Mouse (Mus musculus): ENCODE results near the gene Xpot.

DNA sequence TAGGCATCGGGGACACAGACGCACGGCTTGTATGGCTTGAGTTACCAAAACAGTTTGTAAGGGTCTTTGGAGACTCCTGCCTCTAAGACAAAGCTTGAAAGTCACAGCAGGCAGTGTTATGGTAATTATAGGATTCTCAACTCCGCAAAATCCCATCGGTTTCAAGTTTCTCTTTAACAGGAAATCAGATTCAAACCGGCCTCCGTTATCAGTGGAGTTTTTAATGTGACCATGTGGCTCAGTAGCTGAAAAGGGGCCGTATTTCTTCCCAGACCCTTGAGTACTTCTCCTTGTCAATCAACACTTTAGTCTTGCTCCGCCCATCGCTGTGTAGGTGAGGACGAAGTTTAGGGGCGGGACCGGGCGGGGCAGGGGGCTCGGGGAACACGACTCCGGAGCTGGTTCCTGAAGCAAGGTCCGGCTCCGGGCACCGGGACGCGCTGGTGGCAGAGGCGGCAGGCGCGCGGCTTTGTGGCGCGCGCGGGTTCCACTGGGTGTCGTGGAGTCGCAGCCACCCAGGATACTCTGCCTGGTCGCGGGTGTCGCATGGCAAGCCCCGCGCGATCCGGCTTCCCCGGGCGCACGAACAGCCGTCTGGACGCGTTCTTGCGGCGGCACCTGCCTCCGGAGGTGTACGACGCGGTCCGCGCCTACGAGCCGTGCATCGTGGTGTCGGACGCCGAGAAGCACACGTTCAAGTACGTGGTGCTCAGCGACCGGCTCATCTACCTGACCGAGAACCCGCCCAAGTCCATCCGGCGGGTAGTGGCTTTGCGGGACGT lies 15.3 kb upstream of the Xpot start, which contains the start of gene D930020B18Rik:
- no peak for TF ChIP-seq POLR2A (IDR thresholded peaks at IDR 0.05; ENCODE audit: borderline replicate concordance, insufficient read depth, low read length)
- no peak for TF ChIP-seq CTCF (IDR thresholded peaks at IDR 0.05; ENCODE audit: borderline replicate concordance, insufficient read depth, low read depth, low read length)
